Mouse (Mus musculus) cortical plate, adult 2 months (tissue): ENCODE data around the gene Pbld2. TPM values are rescaled to one million over a fixed set of nuclear protein-coding genes. Genes with fewer than 3 reads are reported as not detected.
"Not testable (repeated sequence)": the region's sequence is repeated elsewhere in the genome, so short reads cannot be mapped to it uniquely, and the experiment has no call there.

Experiments
- H3K27ac ChIP-seq: fragments of 200-500 bp; 2 replicates; pipeline ENCODE4 v1.5.1; 2012; ENCODE audit warnings: low read length, control low read depth, inconsistent platforms; ENCODE audit not compliant: insufficient read depth
- H3K4me1 ChIP-seq: fragments of 200-500 bp; 2 replicates; pipeline ENCODE4 v1.6.1; 2011; ENCODE audit warnings: low read length; ENCODE audit not compliant: control insufficient read depth, insufficient read depth
- H3K4me3 ChIP-seq: fragments of 200-500 bp; 2 replicates; pipeline ENCODE4 v1.5.1; 2011; ENCODE audit warnings: mild to moderate bottlenecking, low read length, control low read depth; ENCODE audit not compliant: insufficient read depth
- CTCF ChIP-seq: fragments of 200-500 bp; IDR thresholded peaks from 2 replicates; pipeline ENCODE4 v1.5.1; 2011; ENCODE audit warnings: mild to moderate bottlenecking, control low read depth, low read length; ENCODE audit not compliant: insufficient read depth; ENCODE audit errors: extremely low read depth
- POLR2A ChIP-seq: fragments of 200-500 bp; IDR thresholded peaks from 2 replicates; pipeline ENCODE4 v1.6.1; 2011; ENCODE audit warnings: mild to moderate bottlenecking, low read length, control low read depth; ENCODE audit not compliant: insufficient read depth; ENCODE audit errors: extremely low read depth
- polyA plus RNA-seq: library from polyadenylated mRNA; depleted of rRNA; stranded (reverse); fragments of >200 nt; gene quantifications from 2 replicates; pipeline ENCODE4 v1.2.3, GENCODE M21; 2012

Gene Pbld2
- polyA plus RNA-seq, 1 experiment = 3.1 TPM

DNA sequence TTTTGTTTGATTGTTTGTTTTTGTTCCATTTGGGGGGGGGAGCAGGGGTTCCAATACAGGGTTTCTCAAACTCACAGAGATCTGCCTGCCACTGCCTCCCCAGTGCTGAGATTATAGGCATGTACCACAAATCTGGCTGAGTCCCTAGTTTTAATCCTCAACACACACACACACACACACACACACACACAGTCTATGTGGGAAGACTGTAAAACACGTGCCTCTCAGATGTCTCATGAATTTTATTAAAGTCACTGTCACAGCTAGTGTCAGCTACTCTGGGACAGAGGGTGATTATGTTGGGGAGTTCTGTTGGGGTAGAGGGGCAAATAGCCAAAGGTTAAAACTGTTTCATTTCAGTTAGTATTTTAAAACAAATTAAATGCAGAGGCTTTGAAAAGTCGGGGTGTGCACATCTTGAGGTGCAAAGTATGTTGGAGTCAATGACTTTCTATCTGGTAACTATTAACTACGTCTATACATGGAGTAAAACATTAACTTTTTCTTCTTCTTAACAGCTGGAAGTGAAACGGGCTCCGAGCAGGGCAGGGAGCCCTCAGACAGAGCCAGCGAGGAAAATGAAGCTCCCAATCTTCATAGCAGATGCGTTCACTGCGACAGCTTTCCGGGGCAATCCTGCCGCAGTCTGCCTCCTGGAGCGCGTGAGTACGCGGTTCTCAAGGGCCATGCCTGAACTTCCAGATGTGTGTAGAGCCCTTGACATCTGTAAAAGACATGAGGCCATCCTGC is 14.6 kb downstream of the Pbld2 start:
- no peak overlapping the region for H3K4me3 ChIP-seq
- no peaks in the 10 kb centered on the region for H3K4me1 ChIP-seq
- TF ChIP-seq POLR2A = no peak
- TF ChIP-seq CTCF = no peak
- H3K27ac ChIP-seq = no peak overlapping the region

- Histone ChIP-seq H3K4me1 (no peaks in the 10 kb centered on the region), H3K27ac (no peak overlapping the region), H3K4me3 (no peak overlapping the region)
- no peak for TF ChIP-seq POLR2A
- TF ChIP-seq CTCF = no peak
Measured at GRCm38 (mm10) chr10:63039867-63040628, 15.9 kb downstream of the Pbld2 start.

GRCm38 (mm10) chr10:63043154-63043553 is 19.0 kb downstream of the Pbld2 start:
- TF ChIP-seq POLR2A (no peak), CTCF (0 out of 2 replicates have a peak, but pooled peaks have one; percentile 3)
- Histone ChIP-seq H3K4me1 (no peaks in the 10 kb centered on the region), H3K4me3 (no peak overlapping the region), H3K27ac (no peak overlapping the region)

- Histone ChIP-seq H3K4me3 (no peak overlapping the region), H3K4me1 (no peaks in the 10 kb centered on the region), H3K27ac (no peak overlapping the region)
- TF ChIP-seq CTCF = no peak
- no peak for TF ChIP-seq POLR2A
Measured at GRCm38 (mm10) chr10:63047751-63048150, 23.6 kb downstream of the Pbld2 start.

DNA sequence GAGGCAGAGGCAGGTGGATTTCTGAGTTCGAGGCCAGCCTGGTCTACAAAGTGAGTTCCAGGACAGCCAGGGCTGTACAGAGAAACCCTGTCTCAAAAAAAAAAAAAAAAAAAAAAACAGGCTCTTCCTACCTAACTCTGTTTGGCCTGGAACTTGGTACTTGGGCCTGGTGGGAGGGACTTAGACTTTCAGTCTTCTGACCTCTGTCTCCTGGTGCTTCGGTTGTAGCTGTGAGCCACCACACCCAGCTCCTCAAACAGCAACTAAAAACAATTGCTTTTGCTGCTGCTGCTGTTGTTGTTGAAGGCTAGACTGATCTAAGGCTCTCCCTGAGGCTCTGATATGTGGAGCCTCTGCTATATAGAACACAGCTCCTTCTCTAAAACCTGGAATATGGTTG is 25.0 kb downstream of the Pbld2 start:
- Histone ChIP-seq H3K4me3 (no peak overlapping the region), H3K27ac (no peak overlapping the region), H3K4me1 (no peaks in the 10 kb centered on the region)
- TF ChIP-seq CTCF (no peak), POLR2A (no peak)

- no peak for TF ChIP-seq CTCF
- TF ChIP-seq POLR2A = no peak
- Histone ChIP-seq H3K4me1 (no peaks in the 10 kb centered on the region), H3K4me3 (no peak overlapping the region), H3K27ac (no peak overlapping the region)
Measured at GRCm38 (mm10) chr10:63051267-63051666, 27.2 kb downstream of the Pbld2 start.

DNA sequence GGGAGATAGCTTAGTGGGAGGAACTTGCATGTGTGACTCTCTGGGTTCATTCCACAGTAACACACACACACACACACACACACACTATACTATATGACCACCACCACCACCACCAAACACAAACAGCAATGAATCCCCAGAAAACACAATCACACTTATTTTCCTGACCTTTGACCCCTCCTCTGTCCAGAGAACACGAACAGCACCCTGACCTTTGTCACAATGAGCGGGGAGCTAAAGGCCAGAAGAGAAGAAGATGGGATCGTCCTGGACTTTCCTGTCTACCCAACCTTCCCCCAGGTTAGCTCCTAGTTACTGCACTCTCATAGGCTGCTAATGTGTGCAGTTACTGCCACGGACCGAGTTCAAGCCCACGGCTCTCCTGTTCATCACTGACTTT is 27.9 kb downstream of the Pbld2 start:
- no peak for TF ChIP-seq CTCF
- no peak for TF ChIP-seq POLR2A
- Histone ChIP-seq H3K27ac (no peak overlapping the region), H3K4me1 (no peaks in the 10 kb centered on the region), H3K4me3 (no peak overlapping the region)

GRCm38 (mm10) chr10:63053007-63053406 is 28.9 kb downstream of the Pbld2 start:
- TF ChIP-seq CTCF = no peak
- no peak for TF ChIP-seq POLR2A
- Histone ChIP-seq H3K27ac (no peak overlapping the region), H3K4me1 (no peaks in the 10 kb centered on the region), H3K4me3 (no peak overlapping the region)

- H3K4me3 ChIP-seq, H3K4me1 ChIP-seq, H3K27ac ChIP-seq: not testable (repeated sequence)
Measured at GRCm38 (mm10) chr10:63054071-63054470, 30.0 kb downstream of the Pbld2 start.

- TF ChIP-seq POLR2A (no peak), CTCF (no peak)
- H3K4me1 ChIP-seq = no peaks in the 10 kb centered on the region
- H3K4me3 ChIP-seq = no peak overlapping the region
- no peak overlapping the region for H3K27ac ChIP-seq
Measured at GRCm38 (mm10) chr10:63054586-63054985, 30.5 kb downstream of the Pbld2 start.
